Mouse (Mus musculus) granulocyte monocyte progenitor cell, adult 5-6 weeks (primary cell): ENCODE results near the gene Ogt. TPM values are rescaled to one million over a fixed set of nuclear protein-coding genes. Genes with fewer than 3 reads are reported as not detected.

Experiments used
- ATAC-seq: replicated peaks from 2 replicates; pipeline ENCODE4 v1.8.0; 2016; ENCODE audit warnings: mild to moderate bottlenecking, moderate TSS enrichment, inconsistent platforms; ENCODE audit not compliant: poor library complexity, severe bottlenecking
- total RNA-seq, 2 experiments: library from RNA; stranded (forward) in 1 of 2; stranded (reverse) in 1 of 2; fragments of 200-712, 200-1000 nt in 1 of 2; fragments of >200 nt in 1 of 2; fragmentation: Nextera tagmentation in 1 of 2; gene quantifications; 2 replicates each; pipeline ENCODE4 v1.2.3; 2014 to 2017

The Ogt gene
- total RNA-seq, 2 experiments from 2014 or later: 56.5 to 151 TPM

GRCm38 (mm10) chrX:101733828-101734319 lies 94.0 kb downstream of the Ogt start, which contains the start of gene Cxcr3:
Gene Cxcr3, minus strand, starts transcription at chrX:101734269.
- peak; percentile 82 for ATAC-seq

Other genes starting within 250 kb of the Ogt start
- 48.8 and 50.6 TPM in 2 replicates for gene Zmym3, start 219.2 kb upstream of the Ogt start, total RNA-seq (2014; fragmentation: Nextera tagmentation)
- gene Zmym3, start 219.2 kb upstream of the Ogt start, total RNA-seq (2017): 33.7 and 52.5 TPM in 2 replicates
- gene Nono, start 210.7 kb upstream of the Ogt start, total RNA-seq (2014; fragmentation: Nextera tagmentation): 239 and 268 TPM in 2 replicates
- 475 and 508 TPM in 2 replicates for gene Nono, start 210.7 kb upstream of the Ogt start, total RNA-seq (2017)
- gene Itgb1bp2, start 191.0 kb upstream of the Ogt start, total RNA-seq (2014; fragmentation: Nextera tagmentation): 2.9 TPM in 1 of 2 replicates, not detected in the other
- 4.0 TPM in 1 of 2 replicates, not detected in the other for gene Itgb1bp2, start 191.0 kb upstream of the Ogt start, total RNA-seq (2017)
- 38.6 and 43.4 TPM in 2 replicates for gene Taf1, start 107.3 kb upstream of the Ogt start, total RNA-seq (2014; fragmentation: Nextera tagmentation)
- 51.1 and 62.5 TPM in 2 replicates for gene Taf1, start 107.3 kb upstream of the Ogt start, total RNA-seq (2017)
- gene Cxcr3, start 94.2 kb downstream of the Ogt start, total RNA-seq (2014; fragmentation: Nextera tagmentation): 0.45 TPM in 1 of 2 replicates, not detected in the other
- 0.10 TPM in 1 of 2 replicates, not detected in the other for gene Cxcr3, start 94.2 kb downstream of the Ogt start, total RNA-seq (2017)
- not detected in 2 replicates for gene Gm4779, start 154.4 kb downstream of the Ogt start, total RNA-seq (2014; fragmentation: Nextera tagmentation)
- gene Gm4779, start 154.4 kb downstream of the Ogt start, total RNA-seq (2017): 0.43 and 4.0 TPM in 2 replicates
- gene 8030474K03Rik, start 154.6 kb downstream of the Ogt start, total RNA-seq (2014; fragmentation: Nextera tagmentation): not detected in 2 replicates
- gene 8030474K03Rik, start 154.6 kb downstream of the Ogt start, total RNA-seq (2017): 1.1 TPM in 1 of 2 replicates, not detected in the other
- 19.5 and 21.0 TPM in 2 replicates for gene Nhsl2, start 209.3 kb downstream of the Ogt start, total RNA-seq (2014; fragmentation: Nextera tagmentation)
- 11.0 and 11.3 TPM in 2 replicates for gene Nhsl2, start 209.3 kb downstream of the Ogt start, total RNA-seq (2017)